Mouse (Mus musculus): ENCODE results near the gene Sf3b5.

Gene Sf3b5

GRCm38 (mm10) chr10:13005043-13005442 lies at the start of gene Sf3b5:
Sf3b5 (plus strand) TSS chr10:13005343.
- in situ Hi-C loops (cut with MboI, MseI), result loop anchor here (25.0 kb wide), 1 partner anchor 182 kb away; the partner anchor contains the start of genes Ltv1 and Zc2hc1b

GRCm38 (mm10) chr10:12955831-12956230 lies 49.3 kb upstream of the Sf3b5 start:
- in situ Hi-C loops (cut with MboI, MseI), result loop anchor here (5.0 kb wide), 1 partner anchor 36 kb away; no protein-coding TSS in a partner anchor

GRCm38 (mm10) chr10:12957271-12957670 lies 47.9 kb upstream of the Sf3b5 start:
- in situ Hi-C loops (cut with MboI, MseI), result loop anchor here (5.0 kb wide), 1 partner anchor 35 kb away; no protein-coding TSS in a partner anchor

GRCm38 (mm10) chr10:12961546-12961945 lies 43.6 kb upstream of the Sf3b5 start:
- in situ Hi-C loops (cut with MboI, MseI), result no loop called here

GRCm38 (mm10) chr10:12962238-12962637 lies 42.9 kb upstream of the Sf3b5 start:
- in situ Hi-C loops (cut with MboI, MseI), result no loop called here

GRCm38 (mm10) chr10:12963362-12964147 lies 41.6 kb upstream of the Sf3b5 start:
- in situ Hi-C loops (cut with MboI, MseI), result no loop called here

GRCm38 (mm10) chr10:12964151-12965075 lies 40.7 kb upstream of the Sf3b5 start, which contains the start of gene Stx11:
Stx11 (minus strand) TSS chr10:12964298.
- in situ Hi-C loops (cut with MboI, MseI), result loop anchor here (5.0 kb wide), 1 partner anchor 152 kb away; no protein-coding TSS in a partner anchor

GRCm38 (mm10) chr10:12965669-12966180 lies 39.4 kb upstream of the Sf3b5 start:
- in situ Hi-C loops (cut with MboI, MseI), result loop anchor here (5.0 kb wide), 1 partner anchor 153 kb away; no protein-coding TSS in a partner anchor

- in situ Hi-C loops (cut with MboI, MseI), result no loop called here
Observed at GRCm38 (mm10) chr10:12974572-12974971, 30.6 kb upstream of the Sf3b5 start.

- in situ Hi-C loops (cut with MboI, MseI), result loop anchor here (5.0 kb wide), 1 partner anchor 53 kb away; no protein-coding TSS in a partner anchor
Observed at GRCm38 (mm10) chr10:12975461-12975860, 29.7 kb upstream of the Sf3b5 start.

- in situ Hi-C loops (cut with MboI, MseI), result loop anchor here (5.0 kb wide), 1 partner anchor 54 kb away; no protein-coding TSS in a partner anchor
Observed at GRCm38 (mm10) chr10:12975957-12976356, 29.2 kb upstream of the Sf3b5 start.

GRCm38 (mm10) chr10:12976552-12976951 lies 28.6 kb upstream of the Sf3b5 start:
- in situ Hi-C loops (cut with MboI, MseI), result loop anchor here (5.0 kb wide), 1 partner anchor 54 kb away; no protein-coding TSS in a partner anchor

GRCm38 (mm10) chr10:12977787-12978212 lies 27.3 kb upstream of the Sf3b5 start:
- in situ Hi-C loops (cut with MboI, MseI), result loop anchor here (5.0 kb wide), 1 partner anchor 55 kb away; no protein-coding TSS in a partner anchor

GRCm38 (mm10) chr10:12981071-12981470 lies 24.1 kb upstream of the Sf3b5 start:
- in situ Hi-C loops (cut with MboI, MseI), result no loop called here

- in situ Hi-C loops (cut with MboI, MseI), result no loop called here
Observed at GRCm38 (mm10) chr10:12983516-12983915, 21.6 kb upstream of the Sf3b5 start.

GRCm38 (mm10) chr10:12985028-12985427 lies 20.1 kb upstream of the Sf3b5 start:
- in situ Hi-C loops (cut with MboI, MseI), result no loop called here

- in situ Hi-C loops (cut with MboI, MseI), result no loop called here
Observed at GRCm38 (mm10) chr10:12986485-12986884, 18.7 kb upstream of the Sf3b5 start.

GRCm38 (mm10) chr10:12986943-12987342 lies 18.2 kb upstream of the Sf3b5 start:
- in situ Hi-C loops (cut with MboI, MseI), result no loop called here

GRCm38 (mm10) chr10:12991953-12992352 lies 13.2 kb upstream of the Sf3b5 start:
- in situ Hi-C loops (cut with MboI, MseI), result loop anchor here (5.0 kb wide), 1 partner anchor 35 kb away; no protein-coding TSS in a partner anchor

GRCm38 (mm10) chr10:12993411-12994039 lies 11.6 kb upstream of the Sf3b5 start:
- in situ Hi-C loops (cut with MboI, MseI), result loop anchor here (5.0 kb wide), 1 partner anchor 36 kb away; no protein-coding TSS in a partner anchor
